In genomic region chr4:86953519-86953918, GRCm38 (mm10) we compare ENCODE assay signal across 11 mouse cellular contexts.
DNase-seq lines count a peak whose midpoint lies in the region; ATAC-seq and TF ChIP-seq lines count a peak whose summit lies in the region.
"Had no signal": no experiment of that assay in that cellular context is flagged by ENCODE, and none has a peak within 500 bp of the region (broad histone marks: within the 10 kb centered on the region; RNA-seq: fewer than 3 reads in every experiment).

No protein-coding gene starts in this region.

- WGBS in embryonic facial prominence, embryonic 14.5 days: 51% methylated on average over 5 of the region's 5 CpGs
- WGBS in embryonic facial prominence, embryonic 10.5 days: 65% methylated on average over 5 of the region's 5 CpGs
- WGBS in neural tube, embryonic 13.5 days: 38% methylated on average over 5 of the region's 5 CpGs
- WGBS in small intestine, adult 2 months: 63% methylated on average over 5 of the region's 5 CpGs

- H3K9me3 ChIP-seq in embryonic facial prominence, embryonic 14.5 days (ENCODE audit: control insufficient read depth, low read length): no peaks in the 10 kb centered on the region
- H3K9me3 ChIP-seq in embryonic facial prominence, embryonic 10.5 days: no peaks in the 10 kb centered on the region
- no peaks in the 10 kb centered on the region for H3K9me3 ChIP-seq in neural tube, embryonic 13.5 days
- H3K9me3 ChIP-seq: heart, embryonic 13.5 days had no signal

- no peak overlapping the region for H3K9ac ChIP-seq in embryonic facial prominence, embryonic 14.5 days (ENCODE audit: low read depth, low read length)
- H3K9ac ChIP-seq in neural tube, embryonic 13.5 days: no peak overlapping the region
- H3K9ac ChIP-seq: heart, embryonic 13.5 days had no signal

- H3K27ac ChIP-seq in embryonic facial prominence, embryonic 14.5 days (replicated peaks; ENCODE audit: low read depth, low read length): no peak overlapping the region
- H3K27ac ChIP-seq in embryonic facial prominence, embryonic 10.5 days (replicated peaks): no peak overlapping the region
- H3K27ac ChIP-seq in neural tube, embryonic 13.5 days (replicated peaks): no peak overlapping the region
- no peak overlapping the region for H3K27ac ChIP-seq in small intestine, adult 2 months (ENCODE audit: insufficient read depth, low read depth, low read length)
- H3K27ac ChIP-seq: heart, embryonic 13.5 days had no signal

- intact Hi-C loops in gastrocnemius, postnatal 36 days (cut with DNase I): no loop called here

- 0 out of 2 replicates have a peak, but pooled peaks cover 3% of the 10 kb centered on the region for H3K4me1 ChIP-seq in embryonic facial prominence, embryonic 14.5 days (ENCODE audit: control insufficient read depth, insufficient read depth, low read length)
- 0 out of 2 replicates have a peak, but pooled peaks cover 8% of the 10 kb centered on the region for H3K4me1 ChIP-seq in embryonic facial prominence, embryonic 10.5 days
- H3K4me1 ChIP-seq in neural tube, embryonic 13.5 days (replicated peaks): 0 out of 2 replicates have a peak, but pooled peaks cover 3% of the 10 kb centered on the region
- no peaks in the 10 kb centered on the region for H3K4me1 ChIP-seq in small intestine, adult 2 months (ENCODE audit: control insufficient read depth, insufficient read depth, insufficient read length, low read length)

- no peaks in the 10 kb centered on the region for H3K36me3 ChIP-seq in embryonic facial prominence, embryonic 14.5 days (ENCODE audit: control insufficient read depth, insufficient read depth, low read length)
- no peaks in the 10 kb centered on the region for H3K36me3 ChIP-seq in embryonic facial prominence, embryonic 10.5 days (replicated peaks)
- H3K36me3 ChIP-seq in neural tube, embryonic 13.5 days: no peaks in the 10 kb centered on the region
- H3K36me3 ChIP-seq in small intestine, adult 2 months (ENCODE audit: control insufficient read depth, insufficient read depth, low read length): no peaks in the 10 kb centered on the region
- H3K36me3 ChIP-seq: heart, embryonic 13.5 days had no signal

- DNase-seq in embryonic facial prominence, embryonic 14.5 days (ENCODE audit: low spot score): peak; percentile 22
- no peak for DNase-seq in embryonic facial prominence, embryonic 10.5 days (ENCODE audit: low spot score)
- peak; percentile 18 for DNase-seq in kidney, postnatal 10 days
- no peak for DNase-seq in kidney, adult 9 months
- DNase-seq in neural tube, embryonic 10.5 days (ENCODE audit: extremely low spot score, low spot score): no peak
- no peak for DNase-seq in gastrocnemius, postnatal 36 days
- DNase-seq: B cell, adult 2 months; cerebellum, adult 9-11 months had no signal

- 0 out of 2 replicates have a peak, but pooled peaks cover 3% of the 10 kb centered on the region for H3K27me3 ChIP-seq in embryonic facial prominence, embryonic 14.5 days (replicated peaks; ENCODE audit: control insufficient read depth, insufficient read depth, low read length)
- no peaks in the 10 kb centered on the region for H3K27me3 ChIP-seq in embryonic facial prominence, embryonic 10.5 days (replicated peaks; ENCODE audit: low read depth, poor library complexity, severe bottlenecking)
- H3K27me3 ChIP-seq in neural tube, embryonic 13.5 days: no peaks in the 10 kb centered on the region
- no peaks in the 10 kb centered on the region for H3K27me3 ChIP-seq in small intestine, adult 2 months (ENCODE audit: control insufficient read depth, insufficient read depth, low read length)
- H3K27me3 ChIP-seq: heart, embryonic 13.5 days had no signal

- no peak overlapping the region for H3K4me2 ChIP-seq in embryonic facial prominence, embryonic 14.5 days (ENCODE audit: low read depth, low read length)
- no peak overlapping the region for H3K4me2 ChIP-seq in neural tube, embryonic 13.5 days
- H3K4me2 ChIP-seq: heart, embryonic 13.5 days had no signal

- no peak for TF ChIP-seq POLR2A in small intestine, adult 2 months (IDR thresholded peaks at IDR 0.05; ENCODE audit: low read depth, low read length)

- ATAC-seq in embryonic facial prominence, embryonic 14.5 days (ENCODE audit: low read depth): peak; percentile 44; the same call in 1 of the 2 replicates
- ATAC-seq in neural tube, embryonic 13.5 days (ENCODE audit: low read depth): 0 out of 2 replicates have a peak, but pooled peaks have one; percentile 25

- no peak overlapping the region for H3K4me3 ChIP-seq in embryonic facial prominence, embryonic 14.5 days (ENCODE audit: low read depth, low read length)
- no peak overlapping the region for H3K4me3 ChIP-seq in embryonic facial prominence, embryonic 10.5 days
- no peak overlapping the region for H3K4me3 ChIP-seq in neural tube, embryonic 13.5 days
- no peak overlapping the region for H3K4me3 ChIP-seq in small intestine, adult 2 months (ENCODE audit: low read depth, low read length)
- H3K4me3 ChIP-seq: heart, embryonic 13.5 days had no signal

- TF ChIP-seq CTCF in small intestine, adult 2 months (IDR thresholded peaks at IDR 0.05; ENCODE audit: extremely low read depth, insufficient read length, insufficient replicate concordance, low read depth, low read length): peak; percentile 16; the same call in 1 of the 2 replicates

Comparison
In these comparisons a context has a peak if more than half of its experiments do, and no peak if none do; other contexts are left out.
1. DNase-seq: peak in embryonic facial prominence, embryonic 14.5 days (single experiment) and kidney, postnatal 10 days (single experiment); none in embryonic facial prominence, embryonic 10.5 days (single experiment), kidney, adult 9 months (single experiment), neural tube, embryonic 10.5 days (single experiment) and gastrocnemius, postnatal 36 days (0 of 2).